Mouse (Mus musculus) bone marrow macrophage, adult 2 months (primary cell): ENCODE measurements around the gene Hopx. TPM values are rescaled to one million over a fixed set of nuclear protein-coding genes. Genes with fewer than 3 reads are reported as not detected.

Experiments used
- H3K27ac ChIP-seq: 2 replicates; pipeline ENCODE4 v1.5.1; 2012; ENCODE audit warnings: low read depth, low read length; ENCODE audit not compliant: insufficient read depth
- H3K4me1 ChIP-seq: 2 replicates; pipeline ENCODE4 v1.6.1; 2012; ENCODE audit warnings: low read length; ENCODE audit not compliant: control insufficient read depth, insufficient read depth
- H3K4me3 ChIP-seq: 2 replicates; pipeline ENCODE4 v1.5.1; 2012; ENCODE audit warnings: mild to moderate bottlenecking, low read length, moderate library complexity; ENCODE audit not compliant: insufficient read depth
- CTCF ChIP-seq: IDR thresholded peaks from 2 replicates; pipeline ENCODE4 v1.5.1; 2012; ENCODE audit warnings: low read depth, mild to moderate bottlenecking, low read length, moderate library complexity
- POLR2A ChIP-seq: IDR thresholded peaks from 2 replicates; pipeline ENCODE4 v1.6.1; 2012; ENCODE audit warnings: mild to moderate bottlenecking, low read depth, low read length, borderline replicate concordance
- polyA plus RNA-seq: library from polyadenylated mRNA; stranded (reverse); fragments of >200 nt; gene quantifications from 2 replicates; pipeline ENCODE4 v1.2.4, GENCODE M21; 2012; ENCODE audit not compliant: missing spikeins, insufficient read depth, insufficient read length

The Hopx gene
- polyA plus RNA-seq, 1 experiment, result 1.7 TPM

DNA sequence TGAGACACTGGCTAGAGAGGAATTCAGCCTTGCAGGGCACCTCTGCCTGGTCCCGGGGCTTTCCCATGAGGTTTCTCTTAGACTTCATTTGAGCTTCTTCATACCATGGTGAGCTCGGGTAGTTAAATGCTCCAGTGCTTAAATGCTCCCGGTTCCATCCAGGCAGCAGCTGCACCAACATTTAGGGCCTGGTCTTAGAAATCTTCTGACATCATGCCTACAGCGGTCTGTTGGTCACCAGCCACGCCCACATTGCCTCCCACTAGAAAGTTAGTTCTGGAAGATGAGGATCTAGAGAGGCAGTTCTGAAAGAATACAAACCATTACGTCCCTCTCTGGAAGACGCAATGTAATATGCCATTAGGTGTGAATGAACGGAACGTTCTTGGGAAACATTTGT is 8.7 kb upstream of the Hopx start:
- TF ChIP-seq CTCF, result no peak
- TF ChIP-seq POLR2A, result no peak
- no peaks in the 10 kb centered on the region for H3K4me1 ChIP-seq
- H3K4me3 ChIP-seq, result no peak overlapping the region
- H3K27ac ChIP-seq, result no peak overlapping the region

- Histone ChIP-seq H3K4me3 (no peak overlapping the region), H3K27ac (no peak overlapping the region), H3K4me1 (no peaks in the 10 kb centered on the region)
- TF ChIP-seq CTCF (no peak), POLR2A (no peak)
Observed at GRCm38 (mm10) chr5:77122254-77123192, 7.6 kb upstream of the Hopx start.

GRCm38 (mm10) chr5:77120701-77121100 is 5.8 kb upstream of the Hopx start:
- Histone ChIP-seq H3K4me1 (no peaks in the 10 kb centered on the region), H3K4me3 (no peak overlapping the region), H3K27ac (no peak overlapping the region)
- no peak for TF ChIP-seq POLR2A

- no peak for TF ChIP-seq POLR2A
- H3K27ac ChIP-seq, result no peak overlapping the region
- H3K4me3 ChIP-seq, result no peak overlapping the region
- H3K4me1 ChIP-seq, result no peaks in the 10 kb centered on the region
Observed at GRCm38 (mm10) chr5:77119475-77120422, 4.8 kb upstream of the Hopx start.

GRCm38 (mm10) chr5:77115732-77116131 is 811 bp upstream of the Hopx start:
- Histone ChIP-seq H3K4me3 (no peak overlapping the region), H3K27ac (no peak overlapping the region), H3K4me1 (no peaks in the 10 kb centered on the region)
- TF ChIP-seq POLR2A (no peak), CTCF (no peak)

DNA sequence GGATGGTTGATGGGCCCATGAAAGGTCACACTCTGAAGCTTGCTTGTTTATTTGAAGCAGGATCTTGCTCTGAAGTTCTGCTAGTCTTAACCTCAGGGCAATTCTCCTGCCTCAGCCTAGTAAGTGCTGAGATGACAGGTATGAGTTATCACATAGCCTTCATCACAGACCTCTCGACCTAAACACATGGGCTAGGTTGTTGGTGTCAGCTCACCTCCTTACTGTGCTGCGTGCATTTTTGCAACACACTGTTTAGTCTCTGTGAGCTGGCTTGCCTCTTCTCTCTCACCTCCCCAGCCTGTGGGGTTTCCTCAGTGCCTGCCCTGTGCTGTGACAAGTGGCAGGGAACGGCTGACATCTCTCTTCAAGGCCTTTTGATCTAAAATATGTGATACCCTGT is 1.1 kb downstream of the Hopx start:
- Histone ChIP-seq H3K4me1 (no peaks in the 10 kb centered on the region), H3K27ac (no peak overlapping the region), H3K4me3 (no peak overlapping the region)
- TF ChIP-seq POLR2A, result no peak
- no peak for TF ChIP-seq CTCF

- no peak overlapping the region for H3K4me3 ChIP-seq
Observed at GRCm38 (mm10) chr5:77112066-77112465, 2.9 kb downstream of the Hopx start.

GRCm38 (mm10) chr5:77109814-77110213 is 5.1 kb downstream of the Hopx start:
- Histone ChIP-seq H3K4me3 (no peak overlapping the region), H3K4me1 (no peaks in the 10 kb centered on the region), H3K27ac (no peak overlapping the region)
- TF ChIP-seq POLR2A (no peak), CTCF (no peak)

More at GRCm38 (mm10) chr5:77112066-77112465, 2.9 kb downstream of the Hopx start:
- no peak for TF ChIP-seq CTCF
- no peak for TF ChIP-seq POLR2A
- Histone ChIP-seq H3K4me1 (no peaks in the 10 kb centered on the region), H3K27ac (no peak overlapping the region)

DNA sequence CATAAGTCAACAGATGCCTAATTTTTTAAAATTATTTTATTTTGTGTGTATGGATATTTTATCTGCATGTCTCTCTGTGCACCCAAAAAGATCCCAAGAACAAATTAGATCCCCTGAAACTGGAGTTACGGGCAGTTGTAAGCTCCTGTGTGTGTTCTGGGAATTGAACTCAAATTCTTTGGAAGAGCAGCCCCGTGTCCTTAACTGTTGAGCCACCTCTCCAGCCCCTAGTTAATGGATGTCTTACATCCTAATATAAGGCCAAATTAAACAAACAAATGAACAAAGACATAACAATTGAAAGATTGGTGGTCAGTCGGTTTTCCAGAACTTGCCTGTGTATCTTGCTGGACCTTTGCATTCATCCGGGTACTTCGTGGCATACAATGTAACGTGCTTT is 6.1 kb downstream of the Hopx start:
- H3K4me1 ChIP-seq, result no peaks in the 10 kb centered on the region
- TF ChIP-seq POLR2A (no peak), CTCF (no peak)
- no peak overlapping the region for H3K27ac ChIP-seq
- no peak overlapping the region for H3K4me3 ChIP-seq
